Mouse (Mus musculus): ENCODE data around the gene Plcb1.

DNA sequence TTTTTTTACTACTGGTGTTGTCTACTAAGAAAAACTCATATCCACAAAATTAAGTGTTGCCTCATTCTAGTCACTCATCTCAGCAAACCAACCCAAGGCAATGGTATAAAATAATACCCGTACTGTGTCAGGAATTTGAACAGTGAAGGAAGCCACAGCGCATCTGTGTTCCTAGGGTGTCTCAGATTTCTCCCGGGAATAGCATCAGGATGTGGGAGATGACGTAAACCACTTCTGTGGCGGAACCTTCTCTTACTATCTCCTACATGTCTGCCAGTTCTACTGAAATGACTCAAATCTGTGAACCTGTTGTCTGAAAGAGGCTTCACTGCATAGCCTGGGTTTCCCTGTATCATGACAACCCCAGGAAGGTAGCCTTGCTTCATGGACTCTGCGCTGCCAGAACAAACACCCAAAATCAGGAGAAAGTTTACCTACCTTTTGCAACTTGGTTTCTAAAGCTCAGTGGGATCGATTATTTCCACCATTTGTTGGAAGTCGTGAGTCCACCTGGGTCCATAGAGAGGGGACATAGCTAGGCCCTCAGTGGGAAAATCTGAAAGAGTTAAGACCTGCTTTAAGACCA is 510.4 kb downstream of the Plcb1 start:
- TF ChIP-seq POLR2A (IDR thresholded peaks at IDR 0.05; ENCODE audit: borderline replicate concordance, extremely low read depth, low read depth, low read length), result no peak
- no peak for TF ChIP-seq CTCF (IDR thresholded peaks at IDR 0.05; ENCODE audit: insufficient read depth, low read length)

Measured in lung, adult 2 months (tissue).